Mouse (Mus musculus) gastrocnemius, postnatal 14 days (tissue): ENCODE data around the gene Tdrd1. TPM values are rescaled to one million over a fixed set of nuclear protein-coding genes. Genes with fewer than 3 reads are reported as not detected.

ENCODE experiments used
- DNase-seq: peaks from one replicate; pipeline ENCODE4 v3.0.0; 2021; ENCODE audit warnings: mixed read lengths
- intact Hi-C: fragments of 180-260 bp; cut with DNase I; formaldehyde crosslinking; loops from one replicate; pipeline ENCODE4 v1.15.1; 2025; ENCODE audit warnings: low total_unique reads
- total RNA-seq, 2 experiments: library from RNA; stranded (reverse); gene quantifications; 2 replicates each; pipeline ENCODE4 v1.2.3; 2021

Tdrd1 gene
- total RNA-seq, 2 experiments from 2014 or later = not detected

DNA sequence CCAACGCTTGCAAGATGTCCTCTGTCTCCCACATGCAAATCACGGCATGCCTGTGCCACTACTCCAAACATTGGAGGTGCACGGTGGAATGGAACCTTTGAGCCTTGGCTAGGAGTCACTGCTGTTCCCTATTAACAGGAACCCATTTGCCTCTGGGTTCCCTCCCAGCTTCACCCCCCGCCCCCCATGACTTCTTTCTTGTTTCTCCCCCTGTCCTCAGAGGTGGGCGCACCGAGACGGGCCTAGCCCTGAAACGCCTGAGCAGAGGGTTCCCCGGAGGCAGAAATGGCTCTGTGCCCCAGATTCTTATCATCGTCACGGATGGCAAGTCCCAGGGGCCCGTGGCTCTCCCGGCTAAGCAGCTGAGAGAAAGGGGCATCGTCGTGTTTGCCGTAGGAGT is 71.6 kb downstream of the Tdrd1 start:
- intact Hi-C loops = no loop called here

DNA sequence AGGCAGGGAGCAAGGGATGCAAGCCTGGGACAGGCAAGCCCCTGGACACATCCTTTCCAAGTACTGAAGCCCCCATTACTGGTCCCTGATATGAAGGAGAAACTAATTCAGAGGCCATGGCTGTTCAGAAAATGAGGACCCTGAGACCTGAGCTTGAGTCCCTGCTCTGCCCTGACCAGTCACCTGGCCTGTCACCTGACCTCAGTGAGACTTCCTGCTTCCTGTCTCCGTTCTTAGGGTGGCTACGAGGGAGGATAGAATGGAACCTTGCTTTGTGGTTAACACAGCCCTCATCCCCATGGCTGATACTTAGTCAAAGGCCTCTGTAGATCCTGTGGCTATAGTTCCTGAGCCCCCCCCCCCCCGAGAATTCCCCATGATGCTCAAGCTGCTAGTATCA is 78.1 kb downstream of the Tdrd1 start:
- intact Hi-C loops = no loop called here
- no peak for DNase-seq

More for the DNA sequence above, 71.6 kb downstream of the Tdrd1 start:
- no peak for DNase-seq

DNA sequence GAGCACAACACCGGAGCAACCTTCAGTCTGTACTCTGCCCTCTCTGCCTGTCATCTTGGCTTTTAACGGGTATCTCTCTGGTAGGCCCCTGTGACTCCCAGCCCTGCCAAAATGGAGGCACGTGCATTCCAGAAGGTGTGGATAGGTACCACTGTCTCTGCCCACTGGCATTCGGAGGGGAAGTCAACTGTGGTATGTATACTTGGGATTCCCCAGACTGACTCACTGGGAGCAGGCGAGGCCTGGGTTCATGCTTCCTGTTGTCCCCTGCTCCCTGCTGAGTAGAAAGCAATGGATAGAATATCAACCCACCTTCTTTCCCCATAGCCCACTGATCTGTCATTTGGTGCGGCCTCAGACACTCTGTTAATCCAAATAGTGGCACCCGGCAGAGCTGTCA is 79.4 kb downstream of the Tdrd1 start:
- intact Hi-C loops = no loop called here
- no peak for DNase-seq

DNA sequence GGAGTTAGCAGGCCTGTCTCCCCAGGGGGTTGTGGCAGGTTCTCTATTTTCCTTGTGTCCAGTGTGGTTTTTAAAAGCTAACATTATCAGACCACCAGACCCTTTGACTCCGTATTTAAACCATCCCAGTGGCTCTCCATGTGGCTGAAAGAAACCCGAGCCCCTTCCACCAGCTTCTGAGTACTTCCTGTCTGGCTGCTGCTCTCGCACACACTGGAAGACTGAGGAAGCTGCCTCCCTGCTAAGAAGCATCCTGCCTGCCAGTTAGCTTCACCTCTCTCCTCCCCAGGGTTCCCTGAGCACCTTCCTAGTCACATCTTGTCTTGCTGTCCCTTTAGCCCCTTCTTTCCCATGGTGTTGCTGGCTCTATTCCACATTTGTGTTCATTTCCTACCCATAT is 81.8 kb downstream of the Tdrd1 start:
- intact Hi-C loops = no loop called here
- no peak for DNase-seq

DNA sequence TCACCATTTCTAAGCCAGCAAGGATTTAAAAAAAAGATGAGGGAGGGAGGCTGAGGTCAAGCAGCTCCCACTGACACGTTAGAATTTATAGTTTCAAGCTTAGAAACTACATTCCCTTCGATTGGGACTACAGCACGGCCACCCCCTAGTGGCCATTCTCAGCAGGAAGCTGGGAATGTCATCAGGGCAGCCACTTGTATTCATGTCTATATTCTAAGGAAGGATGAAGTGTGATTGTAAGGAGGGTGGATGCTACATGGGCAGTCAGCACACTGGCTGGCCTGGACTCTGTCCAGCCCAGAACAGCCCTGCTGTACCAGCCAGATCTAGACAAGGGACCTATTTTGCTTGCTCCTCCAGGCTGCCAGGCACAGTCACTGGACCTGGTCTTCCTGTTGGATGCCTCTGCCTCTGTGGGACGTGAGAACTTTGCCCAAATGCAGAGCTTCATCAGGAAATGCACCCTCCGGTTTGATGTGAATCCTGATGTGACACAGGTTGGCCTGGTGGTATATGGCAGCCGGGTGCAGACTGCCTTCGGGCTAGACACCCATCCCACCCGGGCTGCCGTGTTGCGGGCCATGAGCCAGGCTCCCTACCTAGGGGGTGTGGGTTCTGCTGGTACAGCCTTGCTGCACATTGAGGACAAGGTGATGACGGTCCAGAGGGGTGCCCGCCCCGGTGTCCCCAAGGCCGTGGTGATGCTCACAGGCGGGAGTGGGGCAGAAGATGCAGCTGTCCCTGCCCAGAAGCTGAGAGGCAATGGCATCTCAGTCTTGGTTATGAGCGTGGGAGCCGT is 82.7 kb downstream of the Tdrd1 start:
- intact Hi-C loops = no loop called here
- peak; percentile 37 for DNase-seq

DNA sequence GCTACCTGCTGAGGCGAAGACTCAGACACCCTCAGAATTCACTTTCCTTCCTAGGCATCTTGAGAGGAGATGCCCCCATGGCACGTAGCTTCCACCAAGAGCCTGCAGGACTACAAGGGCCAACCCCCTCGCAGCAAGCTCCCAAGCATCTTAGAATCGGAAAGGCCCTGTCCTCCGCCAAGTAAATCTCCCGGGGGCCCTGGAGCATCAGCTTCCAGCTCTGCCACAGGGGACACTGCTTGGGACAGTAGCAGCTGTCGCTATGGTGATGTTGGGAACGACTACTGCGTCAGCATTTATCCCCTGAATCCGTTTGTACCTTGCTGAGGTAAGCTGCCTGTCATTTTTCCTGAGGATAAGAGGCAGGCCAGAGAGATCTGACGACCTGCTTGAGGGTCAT is 84.6 kb downstream of the Tdrd1 start:
- no peak for DNase-seq
- intact Hi-C loops = loop anchor here (10.0 kb wide), 1 partner anchor 224 kb away; no protein-coding TSS in a partner anchor

DNA sequence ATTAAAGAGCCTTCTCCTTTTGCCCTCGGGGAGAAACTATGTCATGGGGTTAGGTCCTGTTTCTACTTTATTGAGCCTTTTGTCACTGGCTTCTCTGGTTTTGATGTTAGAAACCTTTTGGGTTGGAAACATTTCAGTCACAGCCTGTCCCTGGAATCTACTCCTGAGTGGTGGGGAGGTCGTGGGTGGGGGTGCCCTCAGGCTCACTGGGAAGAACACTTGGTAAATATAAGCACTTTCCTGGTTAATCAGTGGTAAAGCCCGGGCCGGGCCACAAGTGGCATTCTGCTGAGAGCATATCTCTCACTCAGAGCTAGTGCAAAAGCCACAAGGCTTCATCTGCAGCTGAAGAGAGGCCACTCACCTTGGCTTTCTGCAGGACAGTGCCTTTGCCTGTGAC is 87.8 kb downstream of the Tdrd1 start:
- no peak for DNase-seq
- intact Hi-C loops = loop anchor here (10.0 kb wide), 1 partner anchor 221 kb away; no protein-coding TSS in a partner anchor

DNA sequence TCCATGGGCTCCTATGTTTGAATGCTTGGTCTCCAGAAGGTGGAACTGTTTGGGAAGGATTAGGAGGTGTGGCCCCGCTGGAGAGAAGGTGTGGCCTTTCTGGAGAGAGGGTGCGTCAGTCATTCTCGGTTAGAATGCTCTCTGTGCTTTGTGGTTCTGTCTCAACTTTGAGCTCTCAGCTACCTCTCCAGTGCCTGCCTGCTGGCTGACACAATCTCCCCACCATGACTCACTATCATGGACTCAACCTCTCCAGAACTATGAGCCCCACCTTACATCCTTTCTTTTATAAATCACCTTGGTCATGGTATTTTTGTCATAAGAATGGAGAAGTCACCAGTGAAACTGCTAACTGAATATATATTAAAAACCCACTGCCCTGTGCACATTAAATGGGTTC is 88.6 kb downstream of the Tdrd1 start:
- intact Hi-C loops = loop anchor here (10.0 kb wide), 1 partner anchor 220 kb away; no protein-coding TSS in a partner anchor
- DNase-seq = no peak

DNA sequence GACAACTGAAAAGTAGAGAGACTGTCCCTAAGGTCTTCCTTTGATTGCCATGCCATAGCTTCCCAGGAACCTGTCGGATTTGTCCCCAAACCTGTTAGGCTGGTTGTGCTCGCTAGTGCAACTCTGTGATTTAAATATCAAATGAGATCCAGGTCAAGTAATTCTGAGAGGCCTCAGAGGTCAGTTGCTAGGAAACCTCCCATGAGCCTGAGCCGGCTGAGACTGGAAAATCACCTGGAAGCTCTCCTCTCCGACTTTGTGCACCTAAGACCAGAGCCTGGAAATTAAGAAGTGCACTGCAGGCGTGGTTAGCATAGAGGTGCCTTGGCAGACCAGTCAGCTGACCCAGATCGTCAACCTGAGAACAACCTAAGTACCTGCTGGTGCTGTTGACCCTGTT is 89.1 kb downstream of the Tdrd1 start:
- DNase-seq = no peak
- intact Hi-C loops = loop anchor here (10.0 kb wide), 1 partner anchor 220 kb away; no protein-coding TSS in a partner anchor

Other genes starting within 250 kb of the Tdrd1 start
- under 1 TPM; 0.27 to 0.53 TPM for gene Adrb1, start 104.0 kb upstream of the Tdrd1 start, total RNA-seq
- gene Ccdc186, start 4.0 kb upstream of the Tdrd1 start, total RNA-seq = 10 to 100 TPM; 21.8 to 22.5 TPM
- not detected for gene Vwa2, start 48.0 kb downstream of the Tdrd1 start, total RNA-seq
- 10 to 100 TPM in 1 of 2 experiments, 1 to 10 TPM in 1; 6.0 to 11.0 TPM for gene Afap1l2, start 182.0 kb downstream of the Tdrd1 start, total RNA-seq